Mouse (Mus musculus): ENCODE measurements at regions not wholly inside any gene's neighbourhood (a gene's known extent, or its start where the extent isn't known, plus 50 kb on each side); places are given as distances from the start of the nearest gene placed in this dataset.

GRCm38 (mm10) chr4:87667556-87668154 lies 365.5 kb downstream of the Mllt3 start:
- TF ChIP-seq CTCF (IDR thresholded peaks at IDR 0.05; ENCODE audit: control insufficient read depth, insufficient read depth, insufficient replicate concordance, low read depth, low read length) (no peak), POLR2A (IDR thresholded peaks at IDR 0.05; ENCODE audit: control insufficient read depth, low read depth, low read length) (no peak)
